Mouse (Mus musculus) large intestine, adult 2 months (tissue): ENCODE data around the gene D630003M21Rik. TPM values are rescaled to one million over a fixed set of nuclear protein-coding genes. Genes with fewer than 3 reads are reported as not detected.

Experiments used
- DNase-seq: peaks from one replicate; pipeline ENCODE4 v3.0.0-alpha.2; 2012; ENCODE audit warnings: low read depth, low spot score
- WGBS: fragments of 180-500 bp; shearing (Covaris S2); methylation state at CpG from one replicate; pipeline ENCODE4 v1.1.7; 2018; 5-methylcytosine and 5-hydroxymethylcytosine counted together
- polyA plus RNA-seq: library from polyadenylated mRNA; depleted of rRNA; stranded (reverse); fragments of >200 nt; gene quantifications from 2 replicates; pipeline ENCODE4 v1.2.3, GENCODE M21; 2012; rRNA removed

D630003M21Rik gene
- polyA plus RNA-seq, 1 experiment: 1.6 TPM

DNA sequence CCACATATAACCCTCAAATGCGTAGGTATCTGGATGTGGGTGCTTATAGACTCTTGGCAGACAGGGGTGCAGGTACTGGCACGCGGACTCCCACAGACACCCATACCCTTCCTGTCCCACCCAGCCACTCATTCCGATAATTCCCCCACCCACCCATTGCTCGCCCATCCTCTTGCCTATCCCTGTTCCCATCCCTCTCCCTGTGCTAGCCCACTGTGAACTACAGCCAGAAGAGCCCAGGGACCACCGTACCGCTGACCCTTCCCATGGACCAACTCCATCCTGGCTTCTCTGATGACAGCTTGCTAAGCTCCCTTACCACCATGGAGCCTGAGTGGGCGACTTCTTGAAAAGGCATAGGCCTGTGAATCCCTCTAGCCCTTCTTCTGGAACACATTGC is 82.1 kb downstream of the D630003M21Rik start:
- WGBS: 93% methylated on average over 8 of the region's 8 CpGs
- no peak for DNase-seq

DNA sequence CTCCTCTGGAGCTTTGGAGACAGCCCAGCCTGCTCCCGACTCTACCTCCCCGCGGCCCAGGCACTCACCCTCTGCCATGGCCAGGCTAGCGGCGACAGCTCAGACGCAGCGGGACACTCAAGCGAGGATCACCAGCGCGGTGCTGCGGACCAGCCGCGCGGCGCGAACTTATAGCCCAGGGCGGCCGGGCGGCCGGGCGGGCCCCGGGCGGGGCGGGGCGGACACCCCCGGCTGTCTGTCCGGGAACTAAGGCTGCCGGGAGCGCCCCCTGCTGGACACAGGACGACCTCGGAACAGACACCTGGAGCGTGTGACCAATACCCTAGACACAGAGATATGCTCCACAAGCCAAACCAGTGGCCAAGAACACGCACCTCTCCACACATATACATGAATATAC is 82.8 kb downstream of the D630003M21Rik start, which contains the start of gene Tgm2:
Gene Tgm2 (minus strand): TSS at position 214 of the 400 bp plus-strand sequence.
- DNase-seq: peak; percentile 73
- under 1% methylated on average over 30 of the region's 33 CpGs for WGBS

DNA sequence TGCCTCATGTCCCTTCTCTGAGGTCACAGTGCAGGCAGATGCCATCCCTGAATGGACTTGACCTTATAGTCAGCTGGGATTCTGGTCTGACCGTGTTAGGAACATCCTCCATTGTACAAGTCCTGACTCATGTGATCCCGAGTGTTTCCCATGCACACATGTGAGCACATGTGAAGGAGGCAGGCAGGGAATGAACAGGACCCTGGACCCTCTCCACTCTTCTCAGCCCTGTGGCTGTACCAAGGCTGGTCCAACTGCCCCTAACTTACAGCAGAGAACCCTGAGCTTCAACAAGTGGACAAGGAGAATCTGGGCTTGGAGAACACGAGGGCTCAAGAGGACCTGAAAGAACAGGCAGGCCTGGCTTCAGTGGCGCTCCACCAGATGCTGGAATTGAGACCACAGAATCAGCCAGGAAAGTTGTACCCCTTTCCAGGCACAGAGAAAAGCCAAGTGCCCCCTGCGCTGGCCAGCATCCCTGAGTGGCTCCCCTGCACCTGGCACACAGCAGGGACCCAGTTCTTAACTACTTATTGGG is 83.4 kb downstream of the D630003M21Rik start:
- DNase-seq: no peak
- 37% methylated on average over 5 of the region's 5 CpGs for WGBS

DNA sequence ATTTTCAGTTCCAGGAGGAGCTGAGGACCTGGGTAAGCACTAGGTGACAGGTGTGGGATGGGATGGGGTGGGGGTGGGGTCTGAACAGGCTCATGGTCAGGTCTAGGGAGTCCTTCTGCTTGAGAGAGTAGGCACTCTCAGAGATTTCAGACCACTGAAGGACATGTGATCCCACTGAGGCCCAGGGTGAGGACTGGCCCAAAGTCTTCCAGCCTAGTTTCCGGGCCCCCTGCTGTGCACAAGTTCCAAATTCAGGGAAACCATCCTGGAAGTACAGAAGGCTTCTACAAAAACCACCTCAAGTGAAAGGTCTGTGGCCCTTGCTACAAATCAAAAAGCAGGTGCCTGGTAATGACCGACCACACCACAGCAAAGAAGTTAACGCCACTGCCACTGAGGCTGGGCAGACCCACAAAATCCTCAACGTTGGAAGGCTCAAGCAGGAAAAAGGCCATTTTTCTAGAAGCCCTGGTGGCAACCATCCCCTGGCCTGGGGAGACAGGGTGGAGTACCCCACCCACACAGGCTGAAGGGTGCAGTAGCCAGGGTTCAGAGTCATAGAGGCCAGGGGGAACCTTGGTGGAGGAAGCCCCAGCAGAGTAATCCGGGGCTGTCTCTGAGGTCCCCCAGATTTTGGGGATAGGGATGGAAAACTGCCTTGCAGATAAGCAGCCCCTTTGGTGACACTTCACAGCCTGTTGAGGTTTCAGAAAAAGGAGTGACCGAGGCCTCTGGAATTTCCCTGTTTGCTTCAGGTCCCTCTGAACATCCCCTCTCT is 84.1 kb downstream of the D630003M21Rik start:
- 50% methylated on average over 6 of the region's 6 CpGs for WGBS
- DNase-seq: no peak

DNA sequence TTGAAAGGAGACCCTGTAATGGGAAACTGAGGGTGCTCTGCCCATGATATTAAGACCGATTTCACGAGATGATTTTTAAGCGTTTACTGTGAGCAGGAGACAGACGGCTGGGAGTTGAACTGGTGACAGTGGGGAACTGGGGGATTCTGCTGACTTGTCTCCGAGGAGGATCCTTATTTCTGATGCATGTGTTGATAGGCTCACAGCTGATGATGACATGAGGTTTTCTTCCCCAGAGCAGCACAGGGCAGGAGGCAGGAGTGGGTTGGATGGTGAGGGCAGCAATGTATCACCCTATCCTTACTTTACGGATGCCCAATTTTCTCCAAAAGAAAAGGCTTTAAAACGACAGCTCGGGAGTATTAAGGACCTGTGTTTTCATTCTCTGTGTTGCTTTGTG is 84.8 kb downstream of the D630003M21Rik start:
- DNase-seq: no peak
- 58% methylated on average over 8 of the region's 8 CpGs for WGBS

- DNase-seq: no peak
- WGBS: 79% methylated on average over 3 of the region's 3 CpGs
Observed at GRCm38 (mm10) chr2:158143816-158144215, 85.2 kb downstream of the D630003M21Rik start.

DNA sequence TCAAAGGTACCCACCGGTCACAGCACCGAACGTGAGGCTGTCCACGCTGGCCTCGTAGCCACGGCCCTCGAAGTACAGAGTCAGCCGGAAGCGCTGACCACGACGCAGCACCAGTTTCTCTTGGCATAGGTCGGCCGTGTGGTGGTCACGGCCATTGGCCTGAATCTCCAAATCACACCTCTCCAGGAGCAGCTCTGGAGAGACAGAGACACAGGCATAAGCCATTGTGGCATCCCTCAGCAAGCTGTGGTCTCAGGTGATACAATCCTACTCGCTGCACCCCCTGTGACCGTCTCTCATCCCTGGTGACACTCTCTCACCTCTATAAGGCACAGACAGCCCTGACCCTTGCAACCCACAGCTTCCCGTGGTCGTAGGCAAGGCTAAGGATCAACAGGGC is 86.0 kb downstream of the D630003M21Rik start:
- 85% methylated on average over 18 of the region's 18 CpGs for WGBS
- DNase-seq: no peak

- no peak for DNase-seq
- WGBS: 77% methylated on average over 7 of the region's 7 CpGs
Observed at GRCm38 (mm10) chr2:158141690-158142440, 87.2 kb downstream of the D630003M21Rik start.

DNA sequence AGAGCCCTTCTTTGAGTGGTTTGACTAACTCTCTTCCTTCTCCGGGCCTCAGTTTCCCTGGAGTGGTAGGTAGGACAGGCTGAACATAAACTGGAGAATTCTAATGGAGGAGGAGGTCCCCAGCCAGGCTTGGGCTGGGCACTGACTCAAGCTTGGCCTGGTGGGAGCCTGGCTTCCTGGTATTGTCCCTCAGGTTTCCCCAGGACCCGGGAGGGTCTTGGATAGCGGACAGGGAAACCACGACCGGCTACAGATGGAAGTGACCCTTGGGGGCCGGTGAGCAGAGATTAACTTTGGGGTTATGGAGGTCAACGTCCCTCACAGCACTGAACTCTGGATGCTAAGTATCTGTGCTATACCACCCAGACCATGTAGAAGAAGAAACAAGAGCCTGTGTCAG is 87.8 kb downstream of the D630003M21Rik start:
- WGBS: 91% methylated on average over 7 of the region's 7 CpGs
- DNase-seq: no peak

GRCm38 (mm10) chr2:158140664-158141063 is 88.4 kb downstream of the D630003M21Rik start:
- WGBS: 79% methylated on average over 5 of the region's 5 CpGs

DNA sequence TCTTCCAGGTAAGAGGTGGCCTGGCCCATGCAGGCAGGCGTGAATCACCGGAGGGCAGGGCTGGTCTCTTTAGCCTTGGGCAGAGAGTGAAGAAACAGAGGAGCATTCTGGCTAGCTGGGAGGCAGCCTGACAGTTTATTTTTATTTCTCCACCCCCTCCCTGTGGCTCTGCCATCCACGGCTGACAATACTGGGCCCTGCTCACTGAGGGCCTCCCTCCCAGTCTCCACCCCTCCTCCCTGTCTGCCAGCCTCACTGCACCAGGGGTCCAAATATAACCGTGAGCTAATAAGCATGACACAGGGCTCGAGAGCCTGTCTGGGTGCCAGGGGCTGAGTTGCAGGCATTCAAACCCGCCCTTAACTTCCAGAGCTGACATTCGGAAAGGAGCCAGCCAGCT is 89.4 kb downstream of the D630003M21Rik start:
- DNase-seq: no peak
- 59% methylated on average over 7 of the region's 7 CpGs for WGBS

More at GRCm38 (mm10) chr2:158140664-158141063, 88.4 kb downstream of the D630003M21Rik start:
- DNase-seq: no peak

DNA sequence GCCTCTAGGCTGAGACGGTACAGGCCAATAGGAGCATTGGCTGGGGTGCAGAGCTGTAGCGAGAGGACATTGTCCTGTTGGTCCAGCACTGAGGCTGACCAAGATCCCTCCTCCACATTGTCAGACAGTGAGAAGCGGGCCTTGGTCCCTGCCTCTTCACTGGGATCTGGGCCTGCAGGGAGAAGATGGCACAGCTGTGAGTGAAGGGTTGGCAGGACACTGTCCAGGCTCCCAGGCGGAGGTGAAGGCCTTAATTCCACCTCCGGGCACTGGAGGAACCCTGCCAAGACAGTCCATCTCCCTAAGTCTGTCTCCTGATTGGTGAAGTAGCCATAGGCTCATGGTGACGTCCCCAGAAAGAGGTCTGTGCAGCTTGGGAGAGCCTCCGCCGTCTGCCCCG is 90.2 kb downstream of the D630003M21Rik start:
- 83% methylated on average over 9 of the region's 9 CpGs for WGBS
- no peak for DNase-seq

DNA sequence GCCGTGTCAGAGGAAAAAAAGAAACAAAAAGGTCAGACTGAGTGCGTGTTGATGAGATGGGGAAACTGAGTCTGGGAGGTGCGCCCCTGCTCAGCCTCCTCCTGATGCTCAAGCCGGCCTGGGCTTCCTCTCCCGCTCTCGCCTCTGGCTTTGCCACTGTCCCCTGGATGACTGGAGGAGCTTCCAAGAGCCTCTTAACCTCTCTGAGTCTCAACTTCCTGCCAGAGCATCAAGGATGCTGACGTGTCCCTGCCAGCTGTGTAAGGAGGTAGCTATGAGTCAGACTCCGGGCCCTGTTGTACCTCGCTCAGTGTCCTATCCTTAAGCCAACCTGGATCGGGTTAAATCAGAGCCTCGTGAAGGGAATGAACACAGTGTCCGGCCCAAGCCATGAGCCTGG is 91.3 kb downstream of the D630003M21Rik start:
- DNase-seq: no peak
- WGBS: 66% methylated on average over 12 of the region's 12 CpGs

GRCm38 (mm10) chr2:158136205-158136604 is 92.8 kb downstream of the D630003M21Rik start:
- 51% methylated on average over 7 of the region's 7 CpGs for WGBS
- no peak for DNase-seq

- WGBS: 76% methylated on average over 6 of the region's 6 CpGs
- no peak for DNase-seq
Observed at GRCm38 (mm10) chr2:158133050-158133449, 96.0 kb downstream of the D630003M21Rik start.

Other genes starting within 250 kb of the D630003M21Rik start
- gene Tti1, start 200.8 kb downstream of the D630003M21Rik start, polyA plus RNA-seq: 9.1 and 13.9 TPM in 2 replicates
- 16.9 and 18.3 TPM in 2 replicates for gene Rprd1b, start 200.7 kb downstream of the D630003M21Rik start, polyA plus RNA-seq
- gene Tgm2, start 82.8 kb downstream of the D630003M21Rik start, polyA plus RNA-seq: 143 and 152 TPM in 2 replicates
- not detected in 2 replicates for gene Bpi, start 28.9 kb upstream of the D630003M21Rik start, polyA plus RNA-seq
- gene Lbp, start 77.3 kb upstream of the D630003M21Rik start, polyA plus RNA-seq: 11.4 and 11.8 TPM in 2 replicates
- gene Snhg11, start 146.4 kb upstream of the D630003M21Rik start, polyA plus RNA-seq: 1.1 and 2.7 TPM in 2 replicates
- gene Ralgapb, start 180.6 kb upstream of the D630003M21Rik start, polyA plus RNA-seq: 12.0 and 21.8 TPM in 2 replicates